Mouse (Mus musculus) hematopoietic stem cell, adult 5-6 weeks (primary cell): ENCODE measurements around the gene Sptb. TPM values are rescaled to one million over a fixed set of nuclear protein-coding genes. Genes with fewer than 3 reads are reported as not detected.

ENCODE experiments used
- ATAC-seq, 2 experiments: fragments of 125-278 bp in 1 of 2; replicated peaks in 1 of 2; 2 replicates each; pipeline ENCODE4 v1.8.0; 2016 to 2017; ENCODE audit warnings: inconsistent platforms in 2 of 2, mild to moderate bottlenecking in 2 of 2, moderate number of reproducible peaks in 2 of 2, low read depth in 1 of 2, moderate TSS enrichment in 1 of 2; ENCODE audit not compliant: low FRiP score in 2 of 2, poor library complexity in 2 of 2, severe bottlenecking in 2 of 2, insufficient read depth in 1 of 2, low TSS enrichment in 1 of 2
- total RNA-seq: library from RNA; stranded (forward); fragments of 172-1452, 232-1000 nt; gene quantifications from 2 replicates; pipeline ENCODE4 v1.2.3, GENCODE M21; 2017

Gene Sptb
- 1.0 and 7.2 TPM in 2 replicates for total RNA-seq

DNA sequence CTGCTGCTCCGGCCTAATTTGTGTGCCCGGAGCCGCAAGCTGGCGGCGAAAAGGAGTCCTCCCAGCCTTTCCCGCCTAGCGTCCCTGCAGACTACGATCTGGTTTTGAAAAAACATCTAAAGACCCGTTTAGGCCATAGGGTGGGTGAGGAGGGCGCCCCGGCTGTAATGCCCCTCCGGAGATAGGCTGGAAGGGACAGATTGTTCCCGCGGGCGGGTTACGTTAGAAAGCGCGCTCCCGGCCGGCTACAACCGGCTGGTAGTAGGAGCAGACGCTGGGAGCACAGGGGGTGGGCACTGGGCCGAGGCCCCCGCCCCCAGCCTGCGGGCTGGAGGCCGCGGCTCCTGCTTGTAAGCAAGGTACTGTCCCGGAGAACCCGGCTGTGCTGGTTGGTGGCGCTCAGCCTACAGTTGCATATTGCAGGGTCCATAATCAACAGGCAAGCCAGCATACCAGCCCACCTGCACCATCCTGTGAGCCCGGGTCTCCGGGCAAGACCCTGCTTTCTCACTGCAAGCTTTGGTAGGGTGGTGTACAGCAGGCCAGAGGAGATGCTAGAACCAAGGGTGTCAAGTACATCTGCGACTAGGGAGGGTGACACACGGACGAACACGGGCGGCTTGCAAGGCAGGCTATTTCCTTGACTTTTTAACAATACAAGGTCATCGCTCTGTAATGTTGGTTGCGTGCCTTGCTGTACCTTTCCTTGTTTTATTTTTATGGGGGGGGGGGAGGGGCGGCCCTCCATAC lies at the start of gene Sptb:
Gene Sptb (minus strand): TSS at position 197 of the 750 bp plus-strand sequence.
- ATAC-seq = peak in 1 of 2 experiments; percentile 41; a peak in 3 of 4 replicates

- ATAC-seq = no peak
These were observed 42.4 kb upstream of the Sptb start for GRCm38 (mm10) chr12:76752652-76753318.

- ATAC-seq = no peak
These were observed 40.6 kb upstream of the Sptb start for GRCm38 (mm10) chr12:76750866-76751459.

- no peak for ATAC-seq
These were observed 17.6 kb upstream of the Sptb start for GRCm38 (mm10) chr12:76727955-76728354.

- ATAC-seq = no peak
These were observed 11.7 kb upstream of the Sptb start for GRCm38 (mm10) chr12:76722026-76722425.

DNA sequence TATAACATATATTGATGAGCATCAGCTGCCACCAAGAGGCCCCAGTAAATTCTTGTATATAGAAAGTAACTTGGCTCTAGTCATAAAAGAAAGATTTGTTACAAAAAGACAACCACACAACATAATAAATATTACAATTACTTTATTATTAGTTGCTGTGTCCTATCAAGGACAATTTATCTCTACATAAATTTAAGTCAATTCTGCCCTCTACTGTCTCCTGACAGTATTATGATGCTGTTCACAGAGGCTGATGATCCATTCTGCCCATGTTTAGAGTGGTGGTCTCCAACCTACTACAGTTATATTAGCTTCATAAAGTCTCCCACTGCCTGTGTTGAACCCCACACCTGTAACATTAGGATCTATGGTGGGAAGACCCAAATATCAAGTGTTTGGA lies 10.2 kb upstream of the Sptb start:
- no peak for ATAC-seq

DNA sequence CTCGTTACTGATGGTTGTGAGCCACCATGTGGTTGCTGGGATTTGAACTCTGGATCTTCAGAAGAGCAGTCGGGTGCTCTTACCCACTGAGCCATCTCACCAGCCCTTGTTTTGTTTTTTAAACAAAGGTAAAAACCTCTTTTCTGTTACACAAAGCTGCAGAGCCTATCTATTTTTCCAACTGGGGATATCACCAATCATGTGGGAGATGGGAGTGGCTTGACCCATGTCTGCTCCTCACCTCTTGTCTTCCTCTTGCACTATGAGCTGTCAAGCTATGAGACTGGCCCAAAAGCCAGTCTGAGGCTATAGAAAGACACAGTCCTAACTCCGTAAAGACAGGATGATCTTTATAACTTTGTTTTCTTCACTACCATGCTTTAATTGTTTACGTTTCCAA lies 8.0 kb upstream of the Sptb start:
- ATAC-seq = no peak

GRCm38 (mm10) chr12:76709795-76710350 lies 474 bp downstream of the Sptb start:
- peak; percentile 51 to 54; a peak in 3 of 4 replicates for ATAC-seq

DNA sequence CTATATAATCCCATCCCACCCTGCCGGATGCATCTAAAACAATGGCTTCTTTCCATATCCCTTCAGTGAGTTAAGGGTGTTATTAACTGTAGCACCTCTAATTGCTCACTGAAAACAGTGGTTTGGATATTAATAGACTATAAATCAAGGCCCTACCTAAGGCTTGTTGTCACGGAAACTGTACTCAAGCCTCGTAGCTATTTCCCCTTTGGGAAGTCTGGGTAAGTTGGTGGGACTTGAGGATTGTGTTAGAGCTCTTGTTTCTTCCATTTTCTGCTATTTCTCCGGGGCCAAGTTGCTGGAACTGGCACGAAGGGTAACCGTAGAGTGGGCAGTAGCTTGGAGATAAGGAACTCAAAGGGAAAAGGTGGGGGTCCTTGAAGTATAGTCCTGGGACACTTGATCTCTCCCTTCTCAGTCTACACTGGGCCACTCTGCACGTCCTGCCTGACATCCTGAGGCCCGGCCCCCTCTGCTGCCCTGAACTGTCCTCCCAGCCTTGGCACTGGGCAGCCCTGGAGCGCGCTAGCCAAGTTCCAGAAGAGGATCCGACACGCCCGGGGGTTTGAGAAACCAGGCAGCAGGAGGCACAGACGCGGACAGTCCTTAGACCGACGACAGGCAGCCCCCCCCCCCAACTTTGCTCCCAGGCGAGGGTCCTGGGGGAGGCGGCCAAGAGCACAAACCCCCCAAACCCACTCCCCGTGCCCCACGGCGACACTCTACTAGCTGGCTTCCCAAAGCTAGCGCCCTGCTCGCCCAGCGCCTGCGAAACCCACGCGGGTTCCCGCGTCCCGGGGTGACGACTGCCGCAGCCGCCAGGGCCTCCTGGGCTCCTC lies 1.2 kb downstream of the Sptb start:
- peak in 1 of 2 experiments; percentile 15; a peak in 2 of 4 replicates for ATAC-seq

DNA sequence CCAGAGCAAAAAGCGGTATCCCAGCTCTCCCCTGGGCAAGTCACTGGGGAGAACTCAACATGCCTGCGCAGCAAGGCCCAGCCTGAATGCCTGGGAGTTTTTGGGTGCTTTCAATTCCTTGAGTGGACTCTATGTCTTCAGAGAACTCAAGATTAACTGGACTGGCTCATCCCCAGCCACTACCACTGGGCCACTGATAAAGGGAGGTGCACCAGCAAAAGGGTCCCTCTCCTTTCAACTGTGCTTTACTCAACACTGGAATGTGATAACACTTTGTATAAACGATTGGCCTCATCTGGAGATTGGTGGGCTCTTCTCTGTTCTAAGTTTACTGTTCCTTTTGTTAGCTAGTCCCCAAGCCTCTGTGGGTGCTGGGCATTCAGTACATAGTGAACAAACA lies 2.2 kb downstream of the Sptb start:
- no peak for ATAC-seq

DNA sequence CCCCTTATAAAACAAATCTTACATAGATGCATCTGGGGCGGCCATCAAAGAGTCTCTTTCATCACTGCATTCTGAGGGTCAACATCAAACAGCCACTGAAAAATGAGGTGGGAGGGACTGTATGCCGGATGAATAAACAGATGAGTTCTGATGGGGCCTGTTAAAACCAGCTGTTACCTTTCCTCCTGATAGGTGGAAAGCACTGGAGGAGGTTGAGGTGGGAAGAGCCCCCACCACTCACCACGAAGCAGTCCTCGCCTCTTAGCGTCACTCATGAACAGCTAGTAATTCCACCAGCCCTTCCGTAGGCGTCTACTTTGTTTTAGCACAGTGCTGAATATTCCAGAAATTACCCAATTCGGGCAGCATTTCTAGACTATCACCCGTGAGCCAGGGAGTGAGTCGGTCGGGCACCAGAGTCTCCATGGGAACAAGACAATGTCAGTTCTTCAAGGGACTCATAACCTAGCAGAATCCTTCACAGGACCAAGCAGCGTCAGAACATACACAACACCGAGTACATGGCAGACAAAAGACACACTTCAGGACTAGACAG lies 13.9 kb downstream of the Sptb start:
- ATAC-seq = no peak

DNA sequence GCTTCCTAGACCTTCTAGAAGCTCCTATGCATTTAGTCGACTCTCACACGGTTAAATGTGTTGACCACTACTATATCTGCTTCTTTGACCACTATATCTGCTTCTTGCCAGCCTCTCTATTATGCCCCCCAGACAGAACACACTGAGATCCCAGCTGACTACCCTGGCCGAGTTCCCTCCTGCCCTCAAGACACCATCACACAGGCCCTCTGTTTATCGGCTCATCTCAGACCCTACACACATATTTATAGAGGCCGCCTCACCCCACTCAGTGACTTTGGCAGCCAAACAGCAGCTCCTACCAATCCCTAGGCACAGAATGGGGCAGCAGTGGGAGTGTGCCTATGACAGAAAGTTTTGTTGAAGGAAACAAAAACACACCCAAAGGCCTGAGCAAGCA lies 14.6 kb downstream of the Sptb start:
- no peak for ATAC-seq

GRCm38 (mm10) chr12:76694801-76695505 lies 15.4 kb downstream of the Sptb start:
- peak; percentile 25 to 49; a peak in 3 of 4 replicates for ATAC-seq

GRCm38 (mm10) chr12:76687498-76688200 lies 22.7 kb downstream of the Sptb start:
- ATAC-seq = no peak

DNA sequence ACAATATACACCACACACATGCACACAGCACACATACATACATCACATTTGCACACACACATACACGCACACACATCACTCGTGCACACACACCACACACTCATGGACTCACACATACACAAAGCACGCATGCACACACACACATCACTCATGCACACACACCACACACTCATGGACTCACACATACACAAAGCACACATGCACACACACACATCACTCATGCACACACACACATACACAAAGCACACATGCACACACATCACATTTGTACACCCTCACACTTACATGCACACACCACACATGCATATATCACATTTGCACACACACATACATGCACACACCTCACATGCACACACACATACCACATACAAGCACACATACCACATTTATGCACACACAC lies 24.7 kb downstream of the Sptb start:
- ATAC-seq = no peak

DNA sequence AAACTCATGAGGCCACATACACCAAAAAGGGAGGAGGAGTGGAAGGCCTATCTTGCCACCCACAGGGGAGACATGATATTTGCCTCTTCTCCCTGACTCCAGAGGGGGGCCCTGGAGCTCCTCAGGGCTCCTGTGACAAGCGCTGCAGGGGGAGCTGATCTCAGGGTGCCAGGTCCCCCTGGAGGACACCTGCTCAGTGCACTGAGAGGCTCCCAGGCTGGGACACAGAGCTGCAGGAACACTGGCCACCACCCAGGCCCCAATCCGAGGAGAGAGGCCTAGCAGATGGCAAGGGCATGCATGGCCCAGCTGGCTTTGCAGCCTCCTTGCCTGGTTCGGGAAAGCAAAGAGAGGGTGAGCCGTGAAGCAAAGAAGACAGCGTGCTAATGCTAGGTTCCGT lies 25.9 kb downstream of the Sptb start:
- no peak for ATAC-seq
